Mouse (Mus musculus) G1E (cell line): ENCODE data around the gene Kcnj11.

Experiments
- CTCF ChIP-seq: IDR thresholded peaks from 2 replicates; pipeline ENCODE4 v1.5.1; 2012; ENCODE audit warnings: low read depth, low read length, inconsistent platforms, mixed read lengths
- TAL1 ChIP-seq: conservative IDR thresholded peaks from 2 replicates; pipeline ENCODE4 v1.6.1; 2012; ENCODE audit warnings: low read depth, low read length, inconsistent platforms, mixed read lengths

GRCm38 (mm10) chr7:46132229-46132628 lies 31.7 kb upstream of the Kcnj11 start:
- TF ChIP-seq TAL1 (no peak), CTCF (no peak)
